Mouse (Mus musculus): Measurements from ENCODE around the gene Ppme1. TPM values are rescaled to one million over a fixed set of nuclear protein-coding genes. Genes with fewer than 3 reads are reported as not detected.

Ppme1 gene
- polyA plus RNA-seq, 1 experiment from 2014 or later: 155 TPM

Other genes with a start within 250 kb of the Ppme1 start
- gene Lipt2, start 213.0 kb downstream of the Ppme1 start, polyA plus RNA-seq (2014; fragmentation: Nextera tagmentation; extraction: Ambion mirVana): 17.6 and 19.1 TPM in 2 replicates
- gene Kcne3, start 195.8 kb downstream of the Ppme1 start, polyA plus RNA-seq (2014; fragmentation: Nextera tagmentation; extraction: Ambion mirVana): 0.62 TPM in 1 of 2 replicates, not detected in the other
- 31.0 and 38.5 TPM in 2 replicates for gene Pgm2l1, start 144.9 kb downstream of the Ppme1 start, polyA plus RNA-seq (2014; fragmentation: Nextera tagmentation; extraction: Ambion mirVana)
- gene P4ha3, start 86.8 kb downstream of the Ppme1 start, polyA plus RNA-seq (2014; fragmentation: Nextera tagmentation; extraction: Ambion mirVana): 15.8 and 16.2 TPM in 2 replicates
- 22.9 and 23.0 TPM in 2 replicates for gene C2cd3, start 74 bp downstream of the Ppme1 start, polyA plus RNA-seq (2014; fragmentation: Nextera tagmentation; extraction: Ambion mirVana)
- not detected in 2 replicates for gene Ucp3, start 100.7 kb upstream of the Ppme1 start, polyA plus RNA-seq (2014; fragmentation: Nextera tagmentation; extraction: Ambion mirVana)
- 47.8 and 58.3 TPM in 2 replicates for gene Ucp2, start 121.0 kb upstream of the Ppme1 start, polyA plus RNA-seq (2014; fragmentation: Nextera tagmentation; extraction: Ambion mirVana)
- 2.4 and 4.2 TPM in 2 replicates for gene Dnajb13, start 142.7 kb upstream of the Ppme1 start, polyA plus RNA-seq (2014; fragmentation: Nextera tagmentation; extraction: Ambion mirVana)
- 15.2 and 18.1 TPM in 2 replicates for gene Coa4, start 164.8 kb upstream of the Ppme1 start, polyA plus RNA-seq (2014; fragmentation: Nextera tagmentation; extraction: Ambion mirVana)
- 324 and 339 TPM in 2 replicates for gene Rab6a, start 235.1 kb upstream of the Ppme1 start, polyA plus RNA-seq (2014; fragmentation: Nextera tagmentation; extraction: Ambion mirVana)
- 87.5 and 88.7 TPM in 2 replicates for gene Mrpl48, start 236.0 kb upstream of the Ppme1 start, polyA plus RNA-seq (2014; fragmentation: Nextera tagmentation; extraction: Ambion mirVana)